In the genomic region with DNA sequence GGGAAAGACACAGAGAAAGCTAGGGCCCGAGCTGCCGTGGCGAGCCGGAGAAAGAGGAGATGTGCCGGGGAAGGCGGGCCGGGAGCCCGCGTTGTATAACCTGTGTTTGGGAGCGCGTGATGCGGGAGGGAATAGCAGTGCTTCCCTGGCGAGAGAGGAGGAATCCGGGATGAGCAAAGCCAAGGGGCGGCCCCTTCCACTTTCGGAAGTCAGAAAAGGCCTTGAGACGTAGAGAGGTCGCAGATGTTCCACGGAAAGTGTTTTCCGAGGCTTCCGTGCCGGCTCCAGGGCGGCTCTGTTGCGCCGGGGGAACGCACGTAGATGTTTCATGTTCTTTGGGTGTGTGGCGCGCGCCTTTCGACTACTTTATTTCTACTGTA, we compare ENCODE assay signal across 8 mouse cellular contexts. TPM values are rescaled to one million over a fixed set of nuclear protein-coding genes. Genes with fewer than 3 reads are reported as not detected.
DNase-seq lines count a peak whose midpoint lies in the region; ATAC-seq lines count a peak whose summit lies in the region.
"Had no signal": no experiment of that assay in that cellular context is flagged by ENCODE, and none has a peak within 500 bp of the region (broad histone marks: within the 10 kb centered on the region; RNA-seq: fewer than 3 reads in every experiment).

No protein-coding gene starts in this region.

- H3K27ac ChIP-seq in neural tube, embryonic 11.5 days (ENCODE audit: low read depth, low read length), result peak overlapping the region; percentile 90
- H3K27ac ChIP-seq in liver, embryonic 12.5 days, result peak overlapping the region; percentile 94
- H3K27ac ChIP-seq in neural tube, embryonic 14.5 days (ENCODE audit: low read depth, low read length), result peak overlapping the region; percentile 91

- H3K36me3 ChIP-seq in neural tube, embryonic 11.5 days (ENCODE audit: control insufficient read depth, insufficient read depth, low read length), result no peaks in the 10 kb centered on the region
- peaks cover 35% of the 10 kb centered on the region for H3K36me3 ChIP-seq in liver, embryonic 12.5 days
- H3K36me3 ChIP-seq in neural tube, embryonic 14.5 days (ENCODE audit: control insufficient read depth, insufficient read depth, low read length), result no peaks in the 10 kb centered on the region; the same call in 1 of the 2 replicates

- H3K4me2 ChIP-seq in neural tube, embryonic 11.5 days (ENCODE audit: low read depth), result peak overlapping the region; percentile 74
- H3K4me2 ChIP-seq in liver, embryonic 12.5 days, result peak overlapping the region; percentile 84
- peak overlapping the region; percentile 82 for H3K4me2 ChIP-seq in neural tube, embryonic 14.5 days (ENCODE audit: low read depth, low read length)

- H3K9me3 ChIP-seq in neural tube, embryonic 11.5 days (ENCODE audit: control insufficient read depth, low read length), result no peaks in the 10 kb centered on the region
- H3K9me3 ChIP-seq in liver, embryonic 12.5 days (replicated peaks), result no peaks in the 10 kb centered on the region
- no peaks in the 10 kb centered on the region for H3K9me3 ChIP-seq in neural tube, embryonic 14.5 days (ENCODE audit: control insufficient read depth, low read length)

- peak; percentile 48 for ATAC-seq in neural tube, embryonic 11.5 days (ENCODE audit: insufficient read depth, low FRiP score, low TSS enrichment)
- peak; percentile 2; the same call in 1 of the 2 replicates for ATAC-seq in common myeloid progenitor, adult 5-6 weeks (replicated peaks; ENCODE audit: low read depth, poor library complexity, severe bottlenecking)
- ATAC-seq in granulocyte monocyte progenitor cell, adult 5-6 weeks (replicated peaks; ENCODE audit: poor library complexity, severe bottlenecking), result peak; percentile 13
- no peak for ATAC-seq in liver, embryonic 12.5 days
- ATAC-seq in neural tube, embryonic 14.5 days (ENCODE audit: low read depth), result peak; percentile 44; the same call in 1 of the 2 replicates

- H3K4me3 ChIP-seq in neural tube, embryonic 11.5 days (ENCODE audit: low read depth, low read length), result peak overlapping the region; percentile 93
- peak overlapping the region; percentile 98 for H3K4me3 ChIP-seq in liver, embryonic 12.5 days
- H3K4me3 ChIP-seq in neural tube, embryonic 14.5 days (ENCODE audit: low read depth, low read length), result peak overlapping the region; percentile 89

- peak overlapping the region; percentile 86 for H3K9ac ChIP-seq in neural tube, embryonic 11.5 days (ENCODE audit: low read length)
- H3K9ac ChIP-seq in liver, embryonic 12.5 days, result peak overlapping the region; percentile 92
- H3K9ac ChIP-seq in neural tube, embryonic 14.5 days (replicated peaks; ENCODE audit: low read depth, low read length), result peak overlapping the region; percentile 76

- no peaks in the 10 kb centered on the region for H3K27me3 ChIP-seq in neural tube, embryonic 11.5 days (ENCODE audit: control insufficient read depth, insufficient read depth, low read length)
- H3K27me3 ChIP-seq in liver, embryonic 12.5 days (replicated peaks), result no peaks in the 10 kb centered on the region
- no peaks in the 10 kb centered on the region for H3K27me3 ChIP-seq in neural tube, embryonic 14.5 days (ENCODE audit: control insufficient read depth, insufficient read depth, low read length)

- under 1% methylated on average over 31 of the region's 31 CpGs for WGBS in neural tube, embryonic 11.5 days
- under 1% methylated on average over 31 of the region's 31 CpGs for WGBS in liver, embryonic 12.5 days (ENCODE audit: insufficient replicate concordance)
- WGBS in neural tube, embryonic 14.5 days, result under 1% methylated on average over 28 of the region's 31 CpGs

- no peak for DNase-seq in neural tube, embryonic 11.5 days (ENCODE audit: low spot score)
- no peak for DNase-seq in neural tube, embryonic 10.5 days (ENCODE audit: extremely low spot score, low spot score)
- DNase-seq in urinary bladder, postnatal 14 days (ENCODE audit: low spot score), result no peak

- H3K4me1 ChIP-seq in neural tube, embryonic 11.5 days (ENCODE audit: control insufficient read depth, insufficient read depth, low read length), result peaks cover 4% of the 10 kb centered on the region
- peaks cover 44% of the 10 kb centered on the region for H3K4me1 ChIP-seq in liver, embryonic 12.5 days
- H3K4me1 ChIP-seq in neural tube, embryonic 14.5 days (ENCODE audit: control insufficient read depth, insufficient read depth, low read length), result peaks cover 21% of the 10 kb centered on the region

RNA-seq across cellular contexts. Expression of gene Ccnt2, which starts 0.5 kb away (rescaled TPM):
- 91.0 and 93.1 TPM in 2 replicates for polyA plus RNA-seq in neural tube, embryonic 11.5 days (2014; fragmentation: Nextera tagmentation; extraction: Ambion mirVana)
- 45.8 and 49.7 TPM in 2 replicates for total RNA-seq in common myeloid progenitor, adult 5-6 weeks (2017)
- total RNA-seq in granulocyte monocyte progenitor cell, adult 5-6 weeks (2014; fragmentation: Nextera tagmentation), result 30.4 and 51.4 TPM in 2 replicates
- total RNA-seq in granulocyte monocyte progenitor cell, adult 5-6 weeks (2017), result 35.9 and 36.1 TPM in 2 replicates
- 42.3 and 43.9 TPM in 2 replicates for polyA plus RNA-seq in liver, embryonic 12.5 days (2016; fragmentation: Nextera tagmentation; extraction: Ambion mirVana)
- polyA plus RNA-seq in neural tube, embryonic 14.5 days (2014; fragmentation: Nextera tagmentation; extraction: Ambion mirVana), result 110 and 113 TPM in 2 replicates

RNA-seq across cellular contexts. Expression of gene Acmsd, which starts 45.3 kb away (rescaled TPM):
- polyA plus RNA-seq in neural tube, embryonic 11.5 days (2014; fragmentation: Nextera tagmentation; extraction: Ambion mirVana), result 0.15 and 0.26 TPM in 2 replicates
- total RNA-seq in common myeloid progenitor, adult 5-6 weeks (2017), result 2.0 and 2.9 TPM in 2 replicates
- total RNA-seq in granulocyte monocyte progenitor cell, adult 5-6 weeks (2014; fragmentation: Nextera tagmentation), result not detected in 2 replicates
- total RNA-seq in granulocyte monocyte progenitor cell, adult 5-6 weeks (2017), result not detected in 2 replicates
- 8.4 and 8.5 TPM in 2 replicates for polyA plus RNA-seq in liver, embryonic 12.5 days (2016; fragmentation: Nextera tagmentation; extraction: Ambion mirVana)
- polyA plus RNA-seq in neural tube, embryonic 14.5 days (2014; fragmentation: Nextera tagmentation; extraction: Ambion mirVana), result 0.16 TPM in 1 of 2 replicates, not detected in the other
- total RNA-seq: left cerebral cortex, postnatal 14 days had no signal
